Mouse (Mus musculus): ENCODE results near the gene Apol7a.

Gene Apol7a

GRCm38 (mm10) chr15:77350117-77350516 lies 48.8 kb downstream of the Apol7a start:
- intact Hi-C loops (cut with DNase I): no loop called here

- intact Hi-C loops (cut with DNase I): no loop called here
Measured at GRCm38 (mm10) chr15:77348146-77348545, 50.8 kb downstream of the Apol7a start.

GRCm38 (mm10) chr15:77344127-77345125 lies 54.5 kb downstream of the Apol7a start:
- intact Hi-C loops (cut with DNase I): no loop called here

- intact Hi-C loops (cut with DNase I): no loop called here
Measured at GRCm38 (mm10) chr15:77343527-77344091, 55.3 kb downstream of the Apol7a start.

- intact Hi-C loops (cut with DNase I): no loop called here
Measured at GRCm38 (mm10) chr15:77342962-77343526, 55.9 kb downstream of the Apol7a start.

- intact Hi-C loops (cut with DNase I): no loop called here
Measured at GRCm38 (mm10) chr15:77342005-77342404, 56.9 kb downstream of the Apol7a start.

GRCm38 (mm10) chr15:77340581-77340980 lies 58.3 kb downstream of the Apol7a start:
- intact Hi-C loops (cut with DNase I): no loop called here

GRCm38 (mm10) chr15:77338924-77339429 lies 59.9 kb downstream of the Apol7a start:
- intact Hi-C loops (cut with DNase I): loop anchor here (5.0 to 10.0 kb wide), 2 partner anchors 64 to 112 kb away; no protein-coding TSS in a partner anchor

GRCm38 (mm10) chr15:77338451-77338850 lies 60.5 kb downstream of the Apol7a start:
- intact Hi-C loops (cut with DNase I): loop anchor here (5.0 to 10.0 kb wide), 2 partner anchors 64 to 111 kb away; no protein-coding TSS in a partner anchor

Data from adrenal gland (tissue).